Mouse (Mus musculus) spleen, adult 18-20 months (tissue): ENCODE data around the gene Mst1.
A peak's percentile ranks its signal among the peaks of the same experiment; 100 is the strongest.

Source experiments
- DNase-seq, 2 experiments: peaks; one replicate each; pipeline ENCODE4 v3.0.0; 2022; ENCODE audit warnings: mixed read lengths in 2 of 2

Gene Mst1

GRCm38 (mm10) chr9:108080168-108080567 is at the start of gene Mst1:
Gene Mst1, plus strand, starts transcription at chr9:108080436.
- DNase-seq = no peak

- DNase-seq = no peak
Measured at GRCm38 (mm10) chr9:108032126-108032525, 48.1 kb upstream of the Mst1 start.

GRCm38 (mm10) chr9:108035331-108036156 is 44.7 kb upstream of the Mst1 start:
- DNase-seq = no peak

GRCm38 (mm10) chr9:108044751-108045492 is 35.3 kb upstream of the Mst1 start:
- DNase-seq = no peak

- no peak for DNase-seq
Measured at GRCm38 (mm10) chr9:108046582-108046981, 33.7 kb upstream of the Mst1 start.

GRCm38 (mm10) chr9:108047601-108048565 is 32.4 kb upstream of the Mst1 start:
- no peak for DNase-seq

GRCm38 (mm10) chr9:108048566-108048955 is 31.7 kb upstream of the Mst1 start:
- no peak for DNase-seq

GRCm38 (mm10) chr9:108049016-108049455 is 31.2 kb upstream of the Mst1 start, which contains the start of gene Gmppb:
Gene Gmppb, plus strand, starts transcription at chr9:108049242.
- peak; percentile 89 to 96 for DNase-seq

GRCm38 (mm10) chr9:108049561-108050251 is 30.5 kb upstream of the Mst1 start:
- no peak for DNase-seq

- no peak for DNase-seq
Measured at GRCm38 (mm10) chr9:108051184-108051930, 28.9 kb upstream of the Mst1 start.

GRCm38 (mm10) chr9:108051931-108052220 is 28.4 kb upstream of the Mst1 start:
- no peak for DNase-seq

- no peak for DNase-seq
Measured at GRCm38 (mm10) chr9:108052411-108052810, 27.8 kb upstream of the Mst1 start.

- DNase-seq = peak; percentile 90 to 96
Measured at GRCm38 (mm10) chr9:108052885-108053664, 27.2 kb upstream of the Mst1 start, which contains the start of gene Amigo3. Gene Amigo3, plus strand, starts transcription at chr9:108053159.

- no peak for DNase-seq
Measured at GRCm38 (mm10) chr9:108053665-108054225, 26.5 kb upstream of the Mst1 start.

GRCm38 (mm10) chr9:108054331-108055040 is 25.8 kb upstream of the Mst1 start:
- no peak for DNase-seq

- no peak for DNase-seq
Measured at GRCm38 (mm10) chr9:108055061-108055460, 25.2 kb upstream of the Mst1 start.

GRCm38 (mm10) chr9:108055661-108056237 is 24.5 kb upstream of the Mst1 start:
- DNase-seq = no peak

GRCm38 (mm10) chr9:108056361-108057261 is 23.6 kb upstream of the Mst1 start:
- DNase-seq = no peak
